Comparison of ENCODE assay signal across 8 mouse cellular contexts in genomic region chr13:21243196-21243595, GRCm38 (mm10). TPM values are rescaled to one million over a fixed set of nuclear protein-coding genes. Genes with fewer than 3 reads are reported as not detected.
DNase-seq lines count a peak whose midpoint lies in the region; ATAC-seq and TF ChIP-seq lines count a peak whose summit lies in the region.

No protein-coding gene starts in this region.

- no peak overlapping the region for H3K27ac ChIP-seq in lung, embryonic 16.5 days (ENCODE audit: low read length)
- no peak overlapping the region for H3K27ac ChIP-seq in limb, embryonic 14.5 days (replicated peaks; ENCODE audit: low read depth, low read length)
- H3K27ac ChIP-seq in stomach, embryonic 16.5 days (ENCODE audit: low read length): no peak overlapping the region

- H3K9me3 ChIP-seq in lung, embryonic 16.5 days (ENCODE audit: control insufficient read depth, low read length): no peaks in the 10 kb centered on the region
- no peaks in the 10 kb centered on the region for H3K9me3 ChIP-seq in limb, embryonic 14.5 days (ENCODE audit: control insufficient read depth, low read length)
- no peaks in the 10 kb centered on the region for H3K9me3 ChIP-seq in stomach, embryonic 16.5 days (replicated peaks; ENCODE audit: control insufficient read depth, low read length)

- DNase-seq in embryo, embryonic 10 days (ENCODE audit: low spot score): peak; percentile 4
- DNase-seq in embryo, embryonic 10.5 days (ENCODE audit: low spot score): no peak
- DNase-seq in lung, postnatal 10 days: no peak
- no peak for DNase-seq in limb, embryonic 14.5 days (ENCODE audit: low spot score)
- DNase-seq in ovary, postnatal 36 days (ENCODE audit: low spot score): no peak
- no peak for DNase-seq in c-Kit-positive CD71-positive TER-119-positive erythroid progenitor cells, embryonic 14.5 days (ENCODE audit: low spot score)

- peak overlapping the region; percentile 53 for H3K4me2 ChIP-seq in lung, embryonic 16.5 days (ENCODE audit: low read depth, low read length)
- peak overlapping the region; percentile 44 for H3K4me2 ChIP-seq in limb, embryonic 14.5 days (replicated peaks; ENCODE audit: low read depth, low read length, severe bottlenecking)
- H3K4me2 ChIP-seq in stomach, embryonic 16.5 days (ENCODE audit: low read depth, low read length): peak overlapping the region; percentile 56

- 15% methylated on average over 13 of the region's 13 CpGs for WGBS in lung, embryonic 16.5 days
- WGBS in limb, embryonic 14.5 days: 11% methylated on average over 13 of the region's 13 CpGs
- 19% methylated on average over 13 of the region's 13 CpGs for WGBS in stomach, embryonic 16.5 days

- peak overlapping the region; percentile 35 for H3K4me3 ChIP-seq in lung, embryonic 16.5 days (ENCODE audit: low read length)
- H3K4me3 ChIP-seq in limb, embryonic 14.5 days (replicated peaks; ENCODE audit: low read length): peak overlapping the region; percentile 26
- peak overlapping the region; percentile 36 for H3K4me3 ChIP-seq in stomach, embryonic 16.5 days (replicated peaks; ENCODE audit: low read length)

- no peaks in the 10 kb centered on the region for H3K36me3 ChIP-seq in lung, embryonic 16.5 days (ENCODE audit: control insufficient read depth, insufficient read depth, low read length)
- H3K36me3 ChIP-seq in limb, embryonic 14.5 days (ENCODE audit: control insufficient read depth, insufficient read depth, low read length): no peaks in the 10 kb centered on the region
- no peaks in the 10 kb centered on the region for H3K36me3 ChIP-seq in stomach, embryonic 16.5 days (ENCODE audit: control insufficient read depth, insufficient read depth, low read length)

- no peak for ATAC-seq in lung, embryonic 16.5 days (ENCODE audit: low read depth)
- ATAC-seq in limb, embryonic 14.5 days (ENCODE audit: low FRiP score, low read depth): no peak
- ATAC-seq in stomach, embryonic 16.5 days (ENCODE audit: insufficient read depth, low FRiP score): no peak

- H3K27me3 ChIP-seq in lung, embryonic 16.5 days (ENCODE audit: control insufficient read depth, insufficient read depth, low read depth, low read length): peaks cover 2% of the 10 kb centered on the region; the same call in 1 of the 2 replicates
- H3K27me3 ChIP-seq in limb, embryonic 14.5 days (ENCODE audit: control insufficient read depth, insufficient read depth, low read length): peaks cover 24% of the 10 kb centered on the region
- peaks cover 8% of the 10 kb centered on the region; the same call in 1 of the 2 replicates for H3K27me3 ChIP-seq in stomach, embryonic 16.5 days (ENCODE audit: control insufficient read depth, insufficient read depth, low read length)

- no peak for TF ChIP-seq POLR2A in limb, embryonic 14.5 days (IDR thresholded peaks at IDR 0.05; ENCODE audit: borderline replicate concordance, extremely low read depth, insufficient read depth, insufficient read length)

- H3K9ac ChIP-seq in lung, embryonic 16.5 days (ENCODE audit: low read length): 0 out of 2 replicates have a peak overlapping the region, but pooled peaks have one; percentile 33
- no peak overlapping the region for H3K9ac ChIP-seq in limb, embryonic 14.5 days (ENCODE audit: low read depth, low read length, severe bottlenecking)
- no peak overlapping the region for H3K9ac ChIP-seq in stomach, embryonic 16.5 days (ENCODE audit: low read length)

- 0 out of 2 replicates have a peak, but pooled peaks cover 6% of the 10 kb centered on the region for H3K4me1 ChIP-seq in lung, embryonic 16.5 days (replicated peaks; ENCODE audit: control insufficient read depth, insufficient read depth, low read length)
- peaks cover 4% of the 10 kb centered on the region; the same call in 1 of the 2 replicates for H3K4me1 ChIP-seq in limb, embryonic 14.5 days (ENCODE audit: control insufficient read depth, insufficient read depth, low read length)
- no peaks in the 10 kb centered on the region for H3K4me1 ChIP-seq in stomach, embryonic 16.5 days (ENCODE audit: control insufficient read depth, insufficient read depth, low read length)

RNA-seq across cellular contexts. Expression of gene Gpx5, which starts 49.3 kb away (rescaled TPM):
- polyA plus RNA-seq in lung, embryonic 16.5 days (2015; fragmentation: Nextera tagmentation; extraction: Ambion mirVana): not detected in 2 replicates
- 0.05 and 0.29 TPM in 2 replicates for polyA plus RNA-seq in limb, embryonic 14.5 days (2012; rRNA removed)
- not detected in 2 replicates for polyA plus RNA-seq in limb, embryonic 14.5 days (2014; fragmentation: Nextera tagmentation; extraction: Ambion mirVana)
- not detected in 2 replicates for polyA plus RNA-seq in stomach, embryonic 16.5 days (2015; fragmentation: Nextera tagmentation; extraction: Ambion mirVana)
